Mouse (Mus musculus): ENCODE data around the gene Tgfbr3.

- TF ChIP-seq CTCF (IDR thresholded peaks at IDR 0.05) (no peak), EP300 (IDR thresholded peaks at IDR 0.05) (no peak)
Observed at GRCm38 (mm10) chr5:107282561-107283307, 6.7 kb downstream of the Tgfbr3 start.
